Mouse (Mus musculus) hindbrain, embryonic 12.5 days (tissue): ENCODE data around the gene Bicral. TPM values are rescaled to one million over a fixed set of nuclear protein-coding genes. Genes with fewer than 3 reads are reported as not detected.
A peak's percentile ranks its signal among the peaks of the same experiment; 100 is the strongest.

Source experiments
- ATAC-seq: fragments of 200-750 bp; cut with Nextera tagmentation; 2 replicates; pipeline ENCODE4 v1.8.0; 2017; ENCODE audit warnings: moderate TSS enrichment; ENCODE audit not compliant: low FRiP score
- H3K27ac ChIP-seq: fragments of 300-500 bp; sonication (generic); 2 replicates; pipeline ENCODE4 v1.5.1; 2016; ENCODE audit warnings: mild to moderate bottlenecking
- H3K27me3 ChIP-seq: fragments of 300-500 bp; sonication (generic); 2 replicates; pipeline ENCODE4 v1.6.1; 2016; ENCODE audit warnings: mild to moderate bottlenecking
- H3K36me3 ChIP-seq: fragments of 300-500 bp; sonication (generic); 2 replicates; pipeline ENCODE4 v1.6.1; 2016; ENCODE audit warnings: mild to moderate bottlenecking
- H3K4me1 ChIP-seq: fragments of 300-500 bp; sonication (generic); 2 replicates; pipeline ENCODE4 v1.6.1; 2016
- H3K4me2 ChIP-seq: fragments of 300-500 bp; sonication (generic); replicated peaks from 2 replicates; pipeline ENCODE4 v1.6.1; 2016; ENCODE audit warnings: mild to moderate bottlenecking
- H3K4me3 ChIP-seq: fragments of 300-500 bp; sonication (generic); 2 replicates; pipeline ENCODE4 v1.5.1; 2016; ENCODE audit warnings: mild to moderate bottlenecking
- H3K9ac ChIP-seq: fragments of 300-500 bp; sonication (generic); 2 replicates; pipeline ENCODE4 v1.6.1; 2016; ENCODE audit warnings: mild to moderate bottlenecking, moderate library complexity
- H3K9me3 ChIP-seq: fragments of 300-500 bp; sonication (generic); replicated peaks from 2 replicates; pipeline ENCODE4 v1.6.1; 2016; ENCODE audit warnings: mild to moderate bottlenecking
- WGBS: fragments of 180-500 bp; shearing (Covaris S2); methylation state at CpG from one replicate; pipeline ENCODE4 v1.1.7; 2016; 5-methylcytosine and 5-hydroxymethylcytosine counted together
- polyA plus RNA-seq: library from polyadenylated mRNA; unstranded; fragments of >200 nt; fragmentation: Nextera tagmentation; extraction: Ambion mirVana; gene quantifications from 2 replicates; pipeline ENCODE4 v1.2.1, GENCODE M21; 2016

Bicral gene
- polyA plus RNA-seq, 1 experiment from 2014 or later: 7.6 TPM

GRCm38 (mm10) chr17:46763544-46763943, 94.7 kb downstream of the Bicral start, which contains the start of gene Ptcra:
Gene Ptcra, minus strand, starts transcription at chr17:46763712.
- Histone ChIP-seq H3K4me2 (no peak within 1 kb of the TSS), H3K4me1 (no peaks in the 10 kb centered on the region), H3K27me3 (no peaks in the 10 kb centered on the region), H3K27ac (no peak within 1 kb of the TSS), H3K9me3 (no peaks in the 10 kb centered on the region), H3K36me3 (no peaks in the 10 kb centered on the region), H3K9ac (no peak within 1 kb of the TSS), H3K4me3 (no peak within 1 kb of the TSS)
- WGBS: 43% methylated on average over 2 of the region's 2 CpGs
- ATAC-seq: no peak

- no peaks in the 10 kb centered on the region for H3K27me3 ChIP-seq
- H3K9me3 ChIP-seq: no peaks in the 10 kb centered on the region
- no peak overlapping the region for H3K27ac ChIP-seq
- 81% methylated on average over 12 of the region's 12 CpGs for WGBS
- H3K36me3 ChIP-seq: no peaks in the 10 kb centered on the region
- H3K4me3 ChIP-seq: no peak overlapping the region
- ATAC-seq: no peak
- no peak overlapping the region for H3K4me2 ChIP-seq
- no peak overlapping the region for H3K9ac ChIP-seq
- H3K4me1 ChIP-seq: no peaks in the 10 kb centered on the region; the same call in 1 of the 2 replicates
Observed at GRCm38 (mm10) chr17:46758753-46759152, 99.5 kb downstream of the Bicral start.

GRCm38 (mm10) chr17:46751794-46752556, 106.3 kb downstream of the Bicral start, which contains the start of gene Cnpy3:
Gene Cnpy3, minus strand, starts transcription at chr17:46752214.
- H3K27ac ChIP-seq: peak within 1 kb of the TSS; percentile 88
- no peaks in the 10 kb centered on the region for H3K27me3 ChIP-seq
- peak within 1 kb of the TSS; percentile 74 for H3K9ac ChIP-seq
- peaks cover 15% of the 10 kb centered on the region for H3K4me1 ChIP-seq
- peak within 1 kb of the TSS; percentile 78 for H3K4me2 ChIP-seq
- under 1% methylated on average over 58 of the region's 58 CpGs for WGBS
- peak; percentile 99 for ATAC-seq
- H3K4me3 ChIP-seq: peak within 1 kb of the TSS; percentile 78
- peaks cover 4% of the 10 kb centered on the region; the same call in 1 of the 2 replicates for H3K36me3 ChIP-seq
- no peaks in the 10 kb centered on the region for H3K9me3 ChIP-seq

- Histone ChIP-seq H3K9me3 (no peaks in the 10 kb centered on the region), H3K27me3 (no peaks in the 10 kb centered on the region), H3K4me3 (peak overlapping the region; percentile 78), H3K4me2 (peak overlapping the region; percentile 78), H3K4me1 (peaks cover 15% of the 10 kb centered on the region), H3K36me3 (peaks cover 12% of the 10 kb centered on the region; the same call in 1 of the 2 replicates), H3K27ac (peak overlapping the region; percentile 88), H3K9ac (peak overlapping the region; percentile 74)
- WGBS: 27% methylated on average over 16 of the region's 16 CpGs
- ATAC-seq: peak; percentile 42; the same call in 1 of the 2 replicates
Observed at GRCm38 (mm10) chr17:46751056-46751793, 107.1 kb downstream of the Bicral start.

GRCm38 (mm10) chr17:46750580-46750979, 107.7 kb downstream of the Bicral start:
- Histone ChIP-seq H3K9ac (peak overlapping the region; percentile 74), H3K4me2 (peak overlapping the region; percentile 78), H3K36me3 (peaks cover 18% of the 10 kb centered on the region; the same call in 1 of the 2 replicates), H3K4me3 (0 out of 2 replicates have a peak overlapping the region, but pooled peaks have one; percentile 78), H3K4me1 (peaks cover 15% of the 10 kb centered on the region), H3K9me3 (no peaks in the 10 kb centered on the region), H3K27ac (no peak overlapping the region), H3K27me3 (no peaks in the 10 kb centered on the region)
- 95% methylated on average over 4 of the region's 4 CpGs for WGBS
- ATAC-seq: no peak

- Histone ChIP-seq H3K9ac (no peak overlapping the region), H3K36me3 (peaks cover 21% of the 10 kb centered on the region), H3K4me3 (no peak overlapping the region), H3K4me2 (no peak overlapping the region), H3K4me1 (peaks cover 15% of the 10 kb centered on the region), H3K27me3 (no peaks in the 10 kb centered on the region), H3K9me3 (no peaks in the 10 kb centered on the region), H3K27ac (no peak overlapping the region)
- ATAC-seq: no peak
- 85% methylated on average over 5 of the region's 5 CpGs for WGBS
Observed at GRCm38 (mm10) chr17:46749282-46749681, 109.0 kb downstream of the Bicral start.

Other genes starting within 250 kb of the Bicral start
- 80.9 and 81.9 TPM in 2 replicates for gene Ptk7, start 229.0 kb downstream of the Bicral start, polyA plus RNA-seq
- 37.8 and 40.0 TPM in 2 replicates for gene Klc4, start 212.5 kb downstream of the Bicral start, polyA plus RNA-seq
- 79.7 and 88.2 TPM in 2 replicates for gene Mrpl2, start 212.3 kb downstream of the Bicral start, polyA plus RNA-seq
- gene Cul7, start 208.1 kb downstream of the Bicral start, polyA plus RNA-seq: 52.1 and 53.0 TPM in 2 replicates
- 54.2 and 61.8 TPM in 2 replicates for gene Rrp36, start 184.1 kb downstream of the Bicral start, polyA plus RNA-seq
- 178 and 183 TPM in 2 replicates for gene Mea1, start 179.7 kb downstream of the Bicral start, polyA plus RNA-seq
- 139 and 141 TPM in 2 replicates for gene Klhdc3, start 177.6 kb downstream of the Bicral start, polyA plus RNA-seq
- 103 and 106 TPM in 2 replicates for gene Ppp2r5d, start 153.4 kb downstream of the Bicral start, polyA plus RNA-seq
- 33.9 and 38.0 TPM in 2 replicates for gene Pex6, start 147.0 kb downstream of the Bicral start, polyA plus RNA-seq
- 0.33 and 0.49 TPM in 2 replicates for gene Gnmt, start 129.3 kb downstream of the Bicral start, polyA plus RNA-seq
- 58.7 and 61.6 TPM in 2 replicates for gene Cnpy3, start 106.3 kb downstream of the Bicral start, polyA plus RNA-seq
- 0.17 and 0.53 TPM in 2 replicates for gene Ptcra, start 94.8 kb downstream of the Bicral start, polyA plus RNA-seq
- 41.1 and 54.7 TPM in 2 replicates for gene 2310039H08Rik, start 85.8 kb downstream of the Bicral start, polyA plus RNA-seq
- 130 and 141 TPM in 2 replicates for gene Rpl7l1, start 75.8 kb downstream of the Bicral start, polyA plus RNA-seq
- 74.5 and 82.9 TPM in 2 replicates for gene Tbcc, start 32.2 kb upstream of the Bicral start, polyA plus RNA-seq
- gene Prph2, start 52.0 kb upstream of the Bicral start, polyA plus RNA-seq: not detected in 2 replicates
- gene Ubr2, start 152.1 kb upstream of the Bicral start, polyA plus RNA-seq: 23.5 and 23.7 TPM in 2 replicates